Mouse (Mus musculus): ENCODE results near the gene Zfp867. TPM values are rescaled to one million over a fixed set of nuclear protein-coding genes. Genes with fewer than 3 reads are reported as not detected.
A peak's percentile ranks its signal among the peaks of the same experiment; 100 is the strongest.

Gene Zfp867
- 8.1 and 8.2 TPM in 2 replicates for polyA plus RNA-seq (2015; fragmentation: Nextera tagmentation; extraction: Ambion mirVana)

DNA sequence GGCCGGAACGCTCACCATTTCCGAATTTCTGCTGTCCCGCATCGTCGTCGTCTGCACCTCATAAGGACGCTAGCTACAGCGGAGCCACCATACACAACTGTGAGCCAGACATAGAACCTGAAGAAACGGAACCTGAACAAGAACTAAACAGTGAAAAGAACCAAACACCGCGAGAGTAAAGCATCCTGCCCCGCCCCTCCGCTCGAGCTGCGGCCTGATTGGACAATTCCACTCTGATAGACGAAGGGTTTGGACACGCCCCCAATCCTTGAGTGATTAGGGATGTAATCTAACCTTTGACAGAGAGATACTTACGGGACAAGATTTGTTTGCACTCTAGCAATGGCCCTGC is at the start of gene Zfp867:
Gene Zfp867 (minus strand): TSS at position 149 of the 352 bp plus-strand sequence.
- Histone ChIP-seq H3K4me2 (peak within 1 kb of the TSS; percentile 84), H3K4me3 (peak within 1 kb of the TSS; percentile 91), H3K4me1 (peaks cover 7% of the 10 kb centered on the region), H3K27ac (peak within 1 kb of the TSS; percentile 69), H3K9me3 (no peaks in the 10 kb centered on the region), H3K9ac (peak within 1 kb of the TSS; percentile 97), H3K36me3 (no peaks in the 10 kb centered on the region), H3K27me3 (no peaks in the 10 kb centered on the region; the same call in 1 of the 2 replicates)
- under 1% methylated on average over 19 of the region's 19 CpGs for WGBS
- peak; percentile 86 for ATAC-seq (ENCODE audit: borderline replicate concordance, extremely low read depth, low FRiP score, low TSS enrichment)

DNA sequence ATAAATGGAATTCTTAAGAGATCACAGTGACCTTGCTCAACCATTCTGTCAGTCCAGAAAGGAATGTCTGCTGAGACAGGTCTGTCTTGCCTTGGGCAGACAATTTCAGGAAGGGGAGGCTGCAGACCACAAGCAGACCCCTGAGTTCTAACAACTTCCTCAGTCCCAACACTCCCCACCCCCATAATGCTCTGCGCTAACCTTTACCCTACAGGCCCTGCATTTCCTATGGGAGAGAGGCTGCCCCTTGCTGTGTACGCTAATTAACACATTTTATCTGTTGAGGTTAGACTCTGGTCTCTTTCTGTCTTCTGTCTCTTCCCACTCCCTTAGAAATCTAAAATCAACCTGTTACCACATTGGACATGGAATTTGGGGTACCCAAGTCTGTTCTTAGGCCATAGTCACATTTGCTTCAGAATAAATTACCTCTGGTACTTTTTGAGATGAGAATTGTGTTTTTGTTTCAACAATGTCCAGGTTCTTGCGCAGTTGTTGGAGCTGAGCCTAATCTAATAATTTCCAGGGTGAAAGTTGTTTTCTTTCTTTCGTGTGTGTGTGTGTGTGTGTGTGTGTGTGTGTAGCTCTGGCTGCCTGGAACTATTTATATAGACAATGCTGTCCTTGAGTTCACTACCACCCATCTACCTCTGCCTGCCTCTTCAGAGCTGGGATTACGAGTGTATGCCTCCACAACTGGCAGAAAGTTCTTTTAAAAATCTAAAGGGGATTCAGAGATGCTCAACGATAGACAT is 47.6 kb upstream of the Zfp867 start:
- Histone ChIP-seq H3K4me2 (no peak overlapping the region), H3K9me3 (no peaks in the 10 kb centered on the region), H3K9ac (no peak overlapping the region), H3K4me3 (no peak overlapping the region), H3K27ac (no peak overlapping the region), H3K4me1 (no peaks in the 10 kb centered on the region), H3K36me3 (no peaks in the 10 kb centered on the region), H3K27me3 (no peaks in the 10 kb centered on the region)
- 68% methylated on average over 6 of the region's 6 CpGs for WGBS
- ATAC-seq (ENCODE audit: borderline replicate concordance, extremely low read depth, low FRiP score, low TSS enrichment) = no peak

DNA sequence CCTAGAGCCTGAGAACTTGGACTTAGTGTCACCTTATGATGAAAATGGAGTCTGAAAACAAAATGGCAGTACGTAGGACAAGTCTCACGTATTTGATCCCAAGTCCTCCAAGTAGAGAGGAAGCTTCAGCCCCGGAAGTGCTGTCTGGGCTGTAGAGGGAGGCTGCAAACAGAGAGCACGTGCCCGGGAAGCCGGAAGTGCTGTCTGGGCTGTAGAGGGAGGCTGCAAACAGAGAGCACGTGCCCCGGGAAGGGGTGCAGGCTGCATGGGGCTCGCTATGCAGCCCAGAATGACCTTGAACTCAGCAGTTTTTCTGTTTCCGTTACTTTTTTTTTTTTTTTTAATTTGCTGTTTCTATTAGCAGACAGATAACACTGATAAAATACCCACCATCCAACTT is 46.0 kb upstream of the Zfp867 start:
- ATAC-seq (ENCODE audit: borderline replicate concordance, extremely low read depth, low FRiP score, low TSS enrichment) = no peak; the same call in 1 of the 2 replicates
- WGBS = 37% methylated on average over 10 of the region's 10 CpGs

DNA sequence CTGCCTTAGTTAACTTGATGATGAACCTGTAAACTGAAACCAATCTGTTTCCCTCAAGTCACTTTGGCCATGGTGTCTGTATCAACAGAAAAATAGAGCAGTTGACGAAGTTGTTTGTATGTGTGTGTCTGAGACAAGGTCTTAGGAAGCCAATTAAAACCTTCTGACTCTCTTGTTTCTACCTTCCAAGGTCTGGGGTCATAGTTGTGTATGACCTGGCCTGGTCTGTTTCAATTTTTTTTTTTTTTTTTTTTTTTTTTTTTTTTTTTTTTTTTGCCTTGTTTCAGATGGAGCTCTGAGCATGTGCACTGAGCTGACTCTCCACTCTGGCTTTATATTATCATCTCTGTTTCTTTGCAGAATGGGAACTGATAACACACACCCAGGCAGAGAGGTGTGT is 45.2 kb upstream of the Zfp867 start:
- Histone ChIP-seq H3K4me2 (no peak overlapping the region), H3K9ac (no peak overlapping the region), H3K36me3 (no peaks in the 10 kb centered on the region), H3K27me3 (no peaks in the 10 kb centered on the region), H3K27ac (no peak overlapping the region), H3K4me1 (no peaks in the 10 kb centered on the region), H3K9me3 (no peaks in the 10 kb centered on the region), H3K4me3 (no peak overlapping the region)
- 94% methylated on average over 1 of the region's 1 CpGs for WGBS
- no peak for ATAC-seq (ENCODE audit: borderline replicate concordance, extremely low read depth, low FRiP score, low TSS enrichment)

More for the DNA sequence above, 46.0 kb upstream of the Zfp867 start:
- Histone ChIP-seq H3K4me3 (no peak overlapping the region), H3K4me2 (no peak overlapping the region), H3K9ac (no peak overlapping the region), H3K9me3 (no peaks in the 10 kb centered on the region), H3K27me3 (no peaks in the 10 kb centered on the region), H3K36me3 (no peaks in the 10 kb centered on the region), H3K4me1 (no peaks in the 10 kb centered on the region), H3K27ac (no peak overlapping the region)

DNA sequence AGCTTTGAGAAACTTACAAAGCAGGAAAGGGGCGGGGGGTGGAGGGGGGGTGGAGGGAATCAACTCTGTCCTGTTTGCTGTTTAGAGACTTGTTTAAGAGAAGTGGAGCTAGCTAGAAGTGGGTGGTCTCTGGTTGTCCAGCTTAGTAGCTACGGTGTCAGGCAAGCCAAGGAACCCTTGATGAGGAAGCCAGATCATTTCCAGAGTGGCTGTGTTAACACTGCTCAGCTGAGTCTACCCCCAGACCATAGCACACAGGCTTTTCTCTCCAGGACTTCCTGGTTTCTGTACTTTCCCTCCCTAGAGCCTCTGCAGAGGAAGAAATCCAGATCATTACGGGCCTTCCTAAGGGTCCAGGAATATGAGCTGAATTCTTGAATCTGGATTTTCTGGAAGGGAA is 42.5 kb upstream of the Zfp867 start:
- no peak for ATAC-seq (ENCODE audit: borderline replicate concordance, extremely low read depth, low FRiP score, low TSS enrichment)
- Histone ChIP-seq H3K9ac (no peak overlapping the region), H3K27ac (no peak overlapping the region), H3K4me1 (no peaks in the 10 kb centered on the region), H3K4me3 (no peak overlapping the region), H3K27me3 (no peaks in the 10 kb centered on the region), H3K9me3 (no peaks in the 10 kb centered on the region), H3K4me2 (no peak overlapping the region), H3K36me3 (peaks cover 8% of the 10 kb centered on the region; the same call in 1 of the 2 replicates)
- WGBS = 57% methylated on average over 3 of the region's 3 CpGs

DNA sequence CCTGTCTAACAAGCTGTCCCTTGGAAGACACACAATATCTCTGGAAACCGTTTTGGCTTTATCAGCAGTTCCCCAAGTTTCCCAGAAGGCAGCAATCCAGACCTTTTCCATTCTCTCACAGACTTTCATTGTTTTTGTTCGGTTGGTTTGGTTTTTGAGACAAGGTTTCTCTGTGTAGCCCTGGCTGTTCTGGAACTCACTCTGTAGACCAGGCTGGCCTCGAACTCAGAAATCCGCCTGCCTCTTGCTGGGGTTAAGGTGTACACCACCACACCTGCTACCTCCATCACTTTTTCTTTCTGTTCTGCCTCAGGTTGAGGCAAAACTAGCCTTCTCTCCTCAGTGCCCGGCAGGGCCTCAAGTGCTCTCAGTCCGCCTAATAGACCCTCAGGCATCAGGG is 42.1 kb upstream of the Zfp867 start:
- Histone ChIP-seq H3K4me2 (no peak overlapping the region), H3K36me3 (peaks cover 12% of the 10 kb centered on the region; the same call in 1 of the 2 replicates), H3K27ac (no peak overlapping the region), H3K4me3 (no peak overlapping the region), H3K4me1 (no peaks in the 10 kb centered on the region), H3K9ac (no peak overlapping the region), H3K9me3 (no peaks in the 10 kb centered on the region), H3K27me3 (no peaks in the 10 kb centered on the region)
- WGBS = 58% methylated on average over 6 of the region's 6 CpGs
- no peak for ATAC-seq (ENCODE audit: borderline replicate concordance, extremely low read depth, low FRiP score, low TSS enrichment)

DNA sequence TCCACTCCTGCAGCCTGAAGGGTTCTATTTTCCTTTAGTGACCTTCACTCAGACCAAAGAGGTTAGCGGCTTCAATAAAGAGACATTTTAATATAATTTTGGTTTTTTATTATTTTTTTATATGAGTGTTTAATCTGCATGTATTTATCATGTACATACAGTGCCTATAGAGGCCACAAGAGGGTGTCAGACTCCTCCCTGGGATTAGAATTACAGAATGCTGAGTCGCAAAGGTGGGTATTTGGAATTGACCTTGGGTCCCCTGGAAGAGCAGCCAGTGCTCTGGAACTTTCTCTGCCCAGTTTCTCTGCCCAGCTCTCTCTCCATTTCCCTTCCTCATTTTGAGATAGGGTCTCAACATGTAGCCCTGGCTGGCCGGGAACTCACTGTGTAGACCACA is 41.3 kb upstream of the Zfp867 start:
- Histone ChIP-seq H3K4me2 (no peak overlapping the region), H3K27me3 (no peaks in the 10 kb centered on the region), H3K27ac (no peak overlapping the region), H3K4me1 (no peaks in the 10 kb centered on the region), H3K4me3 (no peak overlapping the region), H3K9me3 (no peaks in the 10 kb centered on the region), H3K36me3 (peaks cover 13% of the 10 kb centered on the region; the same call in 1 of the 2 replicates), H3K9ac (no peak overlapping the region)
- no peak for ATAC-seq (ENCODE audit: borderline replicate concordance, extremely low read depth, low FRiP score, low TSS enrichment)
- 78% methylated on average over 3 of the region's 3 CpGs for WGBS

DNA sequence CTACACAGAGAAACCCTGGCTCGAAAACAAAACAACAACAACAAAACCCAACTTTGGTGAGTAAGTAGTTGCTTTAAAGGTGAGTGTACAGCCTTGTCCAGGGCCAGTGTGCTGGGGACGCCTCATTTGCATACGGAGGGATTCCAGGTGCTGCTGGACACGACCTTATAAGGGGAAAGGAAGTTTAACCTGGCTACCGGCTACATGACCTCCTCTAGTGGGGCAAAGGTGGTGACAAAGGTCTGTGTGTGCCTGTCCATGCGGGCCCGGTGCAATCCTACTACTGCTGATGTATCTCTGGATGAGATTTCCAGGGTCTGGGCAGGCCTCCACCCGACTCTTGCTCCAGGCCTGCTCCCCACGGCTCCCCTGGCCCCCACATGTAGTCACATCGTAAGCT is 40.5 kb upstream of the Zfp867 start:
- peaks cover 4% of the 10 kb centered on the region; the same call in 1 of the 2 replicates for H3K4me1 ChIP-seq
- H3K9ac ChIP-seq = no peak overlapping the region
- no peaks in the 10 kb centered on the region for H3K9me3 ChIP-seq
- no peak overlapping the region for H3K4me2 ChIP-seq
- ATAC-seq (ENCODE audit: borderline replicate concordance, extremely low read depth, low FRiP score, low TSS enrichment) = no peak
- H3K4me3 ChIP-seq = no peak overlapping the region
- no peaks in the 10 kb centered on the region for H3K27me3 ChIP-seq
- peaks cover 13% of the 10 kb centered on the region; the same call in 1 of the 2 replicates for H3K36me3 ChIP-seq
- WGBS = 88% methylated on average over 10 of the region's 10 CpGs
- H3K27ac ChIP-seq = no peak overlapping the region

DNA sequence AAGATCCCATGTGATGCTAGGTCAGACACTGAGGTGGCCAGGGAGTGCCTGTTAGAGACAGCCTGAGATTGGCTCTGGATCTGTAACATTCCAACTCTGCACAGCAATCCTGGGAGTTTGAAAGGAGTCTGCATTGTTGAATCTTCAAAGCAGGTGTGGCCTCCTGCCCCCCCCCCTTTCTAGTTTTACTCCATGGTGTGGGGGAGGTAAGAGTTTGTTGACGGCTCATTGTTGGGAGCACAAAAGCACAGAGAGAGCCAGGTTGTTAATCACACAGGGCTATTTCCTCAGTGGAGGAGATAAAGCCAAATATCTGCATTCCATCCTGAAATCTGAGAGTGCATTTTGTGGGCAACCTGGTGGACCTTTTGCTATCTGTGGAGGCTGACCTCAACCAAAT is 39.3 kb upstream of the Zfp867 start:
- H3K4me2 ChIP-seq = no peak overlapping the region
- WGBS = 53% methylated on average over 1 of the region's 1 CpGs
- no peak overlapping the region for H3K4me3 ChIP-seq
- H3K27ac ChIP-seq = no peak overlapping the region
- H3K9ac ChIP-seq = no peak overlapping the region
- ATAC-seq (ENCODE audit: borderline replicate concordance, extremely low read depth, low FRiP score, low TSS enrichment) = no peak
- H3K9me3 ChIP-seq = no peaks in the 10 kb centered on the region
- H3K27me3 ChIP-seq = no peaks in the 10 kb centered on the region
- peaks cover 13% of the 10 kb centered on the region; the same call in 1 of the 2 replicates for H3K36me3 ChIP-seq
- peaks cover 13% of the 10 kb centered on the region for H3K4me1 ChIP-seq

DNA sequence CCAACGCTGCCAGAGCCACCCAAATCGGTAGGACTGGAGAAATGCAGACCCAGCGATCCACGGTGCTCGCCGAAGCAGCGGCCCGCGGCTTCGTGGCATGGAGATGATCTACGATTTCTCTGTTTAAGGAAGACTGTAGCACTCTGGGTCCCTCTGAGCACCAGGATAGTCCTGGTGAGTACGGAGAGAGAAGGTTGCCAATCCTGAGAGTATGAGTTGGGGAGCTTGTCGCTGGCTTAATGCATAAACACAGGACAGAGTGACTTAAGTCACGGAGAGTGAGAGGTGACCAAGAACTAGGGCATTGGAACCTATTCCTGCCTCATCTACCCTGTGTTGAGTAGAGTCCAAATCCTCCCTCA is 34.4 kb upstream of the Zfp867 start:
- ATAC-seq (ENCODE audit: borderline replicate concordance, extremely low read depth, low FRiP score, low TSS enrichment) = peak; percentile 3; the same call in 1 of the 2 replicates
- no peaks in the 10 kb centered on the region for H3K27me3 ChIP-seq
- no peaks in the 10 kb centered on the region for H3K9me3 ChIP-seq
- H3K27ac ChIP-seq = peak overlapping the region; percentile 97
- peak overlapping the region; percentile 93 for H3K9ac ChIP-seq
- WGBS = under 1% methylated on average over 14 of the region's 14 CpGs
- H3K4me3 ChIP-seq = peak overlapping the region; percentile 87
- H3K4me2 ChIP-seq = peak overlapping the region; percentile 93
- peaks cover 38% of the 10 kb centered on the region for H3K36me3 ChIP-seq
- peaks cover 25% of the 10 kb centered on the region for H3K4me1 ChIP-seq

DNA sequence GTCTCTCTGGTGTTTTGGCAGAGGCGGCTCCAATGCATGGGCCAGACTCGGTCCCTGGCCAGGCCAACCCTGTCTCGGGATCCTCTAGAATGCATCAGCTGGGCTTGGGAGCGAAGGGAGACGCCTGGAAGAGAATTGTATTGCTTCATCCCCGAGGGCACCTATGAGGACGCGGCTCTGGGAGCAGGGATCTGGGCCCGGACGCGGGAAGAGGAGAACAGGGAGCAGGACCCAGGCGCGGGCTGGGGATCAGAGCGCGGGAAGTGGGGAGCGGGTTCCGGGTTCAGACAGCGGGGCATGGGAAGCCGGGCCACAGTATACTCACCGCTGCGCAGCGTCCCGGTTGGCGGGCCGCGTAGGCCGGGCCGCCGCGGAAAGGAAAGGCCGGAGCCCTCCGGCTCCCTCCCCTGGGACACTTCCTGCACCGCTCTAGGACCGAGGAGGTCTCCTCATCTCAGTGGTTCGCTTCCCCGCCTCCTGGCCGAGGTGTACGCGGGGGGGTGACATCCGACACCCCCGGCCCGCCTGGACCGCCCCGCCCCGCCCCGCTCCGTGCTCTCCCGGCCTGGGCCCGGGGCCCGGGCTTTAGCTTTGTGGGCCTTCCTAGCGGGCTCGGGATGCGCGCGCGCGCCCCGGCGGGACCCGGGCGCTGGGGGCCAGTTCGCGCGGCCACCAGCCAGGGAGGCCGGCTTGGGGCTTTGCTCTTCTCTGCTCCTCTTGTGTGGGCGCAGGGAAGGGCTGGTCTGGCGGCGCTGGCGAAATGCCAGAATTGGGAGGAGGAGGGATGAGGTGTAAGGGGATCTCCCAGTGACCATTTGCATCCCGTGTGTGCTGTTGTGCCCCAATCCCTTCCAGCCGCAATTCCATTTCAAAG is 33.8 kb upstream of the Zfp867 start:
- WGBS = under 1% methylated on average over 69 of the region's 71 CpGs
- Histone ChIP-seq H3K4me3 (peak overlapping the region; percentile 87), H3K4me1 (peaks cover 25% of the 10 kb centered on the region), H3K36me3 (peaks cover 40% of the 10 kb centered on the region), H3K4me2 (peak overlapping the region; percentile 93), H3K27me3 (no peaks in the 10 kb centered on the region), H3K27ac (peak overlapping the region; percentile 97), H3K9ac (peak overlapping the region; percentile 93), H3K9me3 (no peaks in the 10 kb centered on the region)
- peak; percentile 95 for ATAC-seq (ENCODE audit: borderline replicate concordance, extremely low read depth, low FRiP score, low TSS enrichment)

DNA sequence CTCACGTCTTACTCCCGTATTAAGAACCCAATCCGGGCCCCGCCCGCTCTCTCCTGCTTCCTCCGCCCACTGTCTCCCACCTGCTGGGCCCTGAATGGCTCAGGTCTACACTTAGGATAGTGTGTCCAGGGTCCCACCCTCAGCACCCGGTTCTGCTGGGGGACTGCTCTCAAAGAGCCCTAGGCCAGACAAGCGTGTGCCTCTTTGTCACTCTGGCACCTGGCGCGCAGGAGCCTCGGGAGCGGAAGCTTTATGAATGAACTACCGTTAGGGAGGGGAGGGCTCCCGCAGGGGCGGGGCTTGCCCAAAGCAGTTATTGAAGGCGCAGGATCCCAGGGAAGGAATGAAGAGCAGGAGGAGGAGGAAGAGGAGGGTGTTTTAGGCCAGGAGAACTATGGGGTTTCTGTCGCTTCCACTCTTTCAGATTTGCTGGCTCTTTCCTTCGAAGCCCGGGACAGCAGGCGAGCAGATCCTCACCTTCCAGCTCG is 33.1 kb upstream of the Zfp867 start:
- Histone ChIP-seq H3K9ac (peak overlapping the region; percentile 93), H3K4me1 (peaks cover 25% of the 10 kb centered on the region), H3K27ac (peak overlapping the region; percentile 97), H3K4me2 (peak overlapping the region; percentile 93), H3K4me3 (peak overlapping the region; percentile 87), H3K9me3 (no peaks in the 10 kb centered on the region), H3K27me3 (no peaks in the 10 kb centered on the region), H3K36me3 (peaks cover 43% of the 10 kb centered on the region)
- under 1% methylated on average over 21 of the region's 21 CpGs for WGBS
- peak; percentile 21; the same call in 1 of the 2 replicates for ATAC-seq (ENCODE audit: borderline replicate concordance, extremely low read depth, low FRiP score, low TSS enrichment)

Data from lung, embryonic 15.5 days (tissue).